Mouse (Mus musculus) left cerebral cortex, postnatal 36 days (tissue): ENCODE results near the gene Fth1. TPM values are rescaled to one million over a fixed set of nuclear protein-coding genes. Genes with fewer than 3 reads are reported as not detected.

Experiments used
- DNase-seq, 2 experiments: peaks; one replicate each; pipeline ENCODE4 v3.0.0; 2021 to 2022; ENCODE audit warnings: low spot score in 2 of 2, mixed read lengths in 1 of 2
- intact Hi-C: fragments of 180-260 bp; cut with DNase I; formaldehyde crosslinking; loops from one replicate; pipeline ENCODE4 v1.15.1; 2025
- total RNA-seq, 2 experiments: library from RNA; stranded (reverse); gene quantifications; 2 replicates each; pipeline ENCODE4 v1.2.3; 2021

Fth1 gene
- total RNA-seq, 2 experiments from 2014 or later, result 2,116 to 2,547 TPM

- intact Hi-C loops, result no loop called here
- no peak for DNase-seq
Measured at GRCm38 (mm10) chr19:10015442-10015841, 35.0 kb downstream of the Fth1 start.

- no peak for DNase-seq
- intact Hi-C loops, result no loop called here
Measured at GRCm38 (mm10) chr19:10016151-10016550, 35.8 kb downstream of the Fth1 start.

GRCm38 (mm10) chr19:10017637-10018526 is 37.5 kb downstream of the Fth1 start:
- intact Hi-C loops, result no loop called here
- DNase-seq, result peak; percentile 75 to 78

- intact Hi-C loops, result no loop called here
Measured at GRCm38 (mm10) chr19:10018527-10018818, 38.1 kb downstream of the Fth1 start.

GRCm38 (mm10) chr19:10019214-10019760 is 38.9 kb downstream of the Fth1 start:
- DNase-seq, result no peak
- intact Hi-C loops, result no loop called here

More at GRCm38 (mm10) chr19:10018527-10018818, 38.1 kb downstream of the Fth1 start:
- no peak for DNase-seq

GRCm38 (mm10) chr19:10021981-10022380 is 41.6 kb downstream of the Fth1 start:
- DNase-seq, result no peak

GRCm38 (mm10) chr19:10022414-10023303 is 42.3 kb downstream of the Fth1 start:
- peak; percentile 45 to 47 for DNase-seq
- intact Hi-C loops, result no loop called here

More at GRCm38 (mm10) chr19:10021981-10022380, 41.6 kb downstream of the Fth1 start:
- intact Hi-C loops, result no loop called here

- no peak for DNase-seq
- intact Hi-C loops, result no loop called here
Measured at GRCm38 (mm10) chr19:10023304-10023758, 42.9 kb downstream of the Fth1 start.

- DNase-seq, result no peak
- intact Hi-C loops, result no loop called here
Measured at GRCm38 (mm10) chr19:10025169-10025875, 44.9 kb downstream of the Fth1 start.

- intact Hi-C loops, result loop anchor here (5.0 kb wide), 1 partner anchor 37 kb away; no protein-coding TSS in a partner anchor
- DNase-seq, result no peak
Measured at GRCm38 (mm10) chr19:10029746-10030145, 49.3 kb downstream of the Fth1 start.

- intact Hi-C loops, result loop anchor here (5.0 kb wide), 1 partner anchor 41 kb away; no protein-coding TSS in a partner anchor
- DNase-seq, result peak; percentile 55 to 56
Measured at GRCm38 (mm10) chr19:10033211-10033973, 53.0 kb downstream of the Fth1 start.

- no peak for DNase-seq
- intact Hi-C loops, result loop anchor here (2.0 to 5.0 kb wide), 3 partner anchors 34 to 118 kb away; partner anchors contain the start of genes Best1 and Rab3il1
Measured at GRCm38 (mm10) chr19:10034356-10034755, 54.0 kb downstream of the Fth1 start.

Other genes with a start within 250 kb of the Fth1 start
- not detected for gene Scgb2a2, start 133.0 kb upstream of the Fth1 start, total RNA-seq
- 10 to 100 TPM; 24.7 to 30.7 TPM for gene Incenp, start 81.0 kb upstream of the Fth1 start, total RNA-seq
- 1 to 10 TPM; 1.0 to 1.2 TPM for gene Best1, start 21.0 kb downstream of the Fth1 start, total RNA-seq
- gene Rab3il1, start 21.1 kb downstream of the Fth1 start, total RNA-seq, result 1 to 10 TPM; 8.5 to 9.9 TPM
- gene Fads3, start 61.0 kb downstream of the Fth1 start, total RNA-seq, result 10 to 100 TPM; 26.1 to 29.6 TPM
- 100 to 1,000 TPM; 117 to 131 TPM for gene Fads2, start 121.1 kb downstream of the Fth1 start, total RNA-seq
- 100 to 1,000 TPM; 183 to 192 TPM for gene Fads1, start 202.3 kb downstream of the Fth1 start, total RNA-seq
- gene Tmem258, start 223.4 kb downstream of the Fth1 start, total RNA-seq, result 10 to 100 TPM; 65.4 to 66.1 TPM
- 10 to 100 TPM in 1 of 2 experiments, 1 to 10 TPM in 1; 10.0 to 13.9 TPM for gene Fen1, start 223.6 kb downstream of the Fth1 start, total RNA-seq